Mouse (Mus musculus): ENCODE data around the gene Majin. TPM values are rescaled to one million over a fixed set of nuclear protein-coding genes. Genes with fewer than 3 reads are reported as not detected.

The Majin gene
- total RNA-seq, 4 experiments from 2014 or later: not detected

GRCm38 (mm10) chr19:6227864-6228263 lies 43.7 kb downstream of the Majin start:
- DNase-seq (ENCODE audit: low spot score in 2 of 2): no peak

- no peak for DNase-seq (ENCODE audit: low spot score in 2 of 2)
These were observed 46.2 kb downstream of the Majin start for GRCm38 (mm10) chr19:6230411-6230810.

GRCm38 (mm10) chr19:6231036-6231435 lies 46.8 kb downstream of the Majin start:
- no peak for DNase-seq (ENCODE audit: low spot score in 2 of 2)

GRCm38 (mm10) chr19:6233647-6234046 lies 49.5 kb downstream of the Majin start:
- no peak for DNase-seq (ENCODE audit: low spot score in 2 of 2)

GRCm38 (mm10) chr19:6234337-6235083 lies 50.3 kb downstream of the Majin start:
- no peak for DNase-seq (ENCODE audit: low spot score in 2 of 2)

GRCm38 (mm10) chr19:6235084-6236052 lies 51.2 kb downstream of the Majin start, which contains the start of gene Ppp2r5b:
Ppp2r5b (minus strand) TSS chr19:6235872.
- peak; percentile 92 to 94 for DNase-seq (ENCODE audit: low spot score in 2 of 2)

GRCm38 (mm10) chr19:6236053-6236441 lies 51.9 kb downstream of the Majin start:
- peak; percentile 90 to 92 for DNase-seq (ENCODE audit: low spot score in 2 of 2)

- DNase-seq (ENCODE audit: low spot score in 2 of 2): no peak
These were observed 52.7 kb downstream of the Majin start for GRCm38 (mm10) chr19:6236842-6237241.

GRCm38 (mm10) chr19:6238740-6239139 lies 54.6 kb downstream of the Majin start:
- no peak for DNase-seq (ENCODE audit: low spot score in 2 of 2)

GRCm38 (mm10) chr19:6240136-6240535 lies 55.9 kb downstream of the Majin start:
- no peak for DNase-seq (ENCODE audit: low spot score in 2 of 2)

- DNase-seq (ENCODE audit: low spot score in 2 of 2): no peak
These were observed 56.5 kb downstream of the Majin start for GRCm38 (mm10) chr19:6240725-6241124.

GRCm38 (mm10) chr19:6241274-6242107 lies 57.3 kb downstream of the Majin start, which contains the start of gene Atg2a:
Atg2a (plus strand) TSS chr19:6241668.
- peak; percentile 97 to 98 for DNase-seq (ENCODE audit: low spot score in 2 of 2)

- DNase-seq (ENCODE audit: low spot score in 2 of 2): no peak
These were observed 58.1 kb downstream of the Majin start for GRCm38 (mm10) chr19:6242281-6242680.

- DNase-seq (ENCODE audit: low spot score in 2 of 2): no peak
These were observed 59.0 kb downstream of the Majin start for GRCm38 (mm10) chr19:6243226-6243625.

GRCm38 (mm10) chr19:6245806-6246205 lies 61.6 kb downstream of the Majin start:
- no peak for DNase-seq (ENCODE audit: low spot score in 2 of 2)

GRCm38 (mm10) chr19:6247526-6248300 lies 63.5 kb downstream of the Majin start:
- no peak for DNase-seq (ENCODE audit: low spot score in 2 of 2)

- no peak for DNase-seq (ENCODE audit: low spot score in 2 of 2)
These were observed 68.8 kb downstream of the Majin start for GRCm38 (mm10) chr19:6253021-6253420.

- DNase-seq (ENCODE audit: low spot score in 2 of 2): no peak
These were observed 76.2 kb downstream of the Majin start for GRCm38 (mm10) chr19:6260428-6260827.

GRCm38 (mm10) chr19:6260946-6261345 lies 76.8 kb downstream of the Majin start:
- DNase-seq (ENCODE audit: low spot score in 2 of 2): no peak

GRCm38 (mm10) chr19:6261379-6261778 lies 77.2 kb downstream of the Majin start:
- no peak for DNase-seq (ENCODE audit: low spot score in 2 of 2)

Data from layer of hippocampus, adult 8-10 months (tissue).